Mouse (Mus musculus): ENCODE results near the gene Lsm3. TPM values are rescaled to one million over a fixed set of nuclear protein-coding genes. Genes with fewer than 3 reads are reported as not detected.
A peak's percentile ranks its signal among the peaks of the same experiment; 100 is the strongest.

Lsm3 gene
- total and polyA plus RNA-seq, 3 experiments, result 238 to 259 TPM; not detected in 1

DNA sequence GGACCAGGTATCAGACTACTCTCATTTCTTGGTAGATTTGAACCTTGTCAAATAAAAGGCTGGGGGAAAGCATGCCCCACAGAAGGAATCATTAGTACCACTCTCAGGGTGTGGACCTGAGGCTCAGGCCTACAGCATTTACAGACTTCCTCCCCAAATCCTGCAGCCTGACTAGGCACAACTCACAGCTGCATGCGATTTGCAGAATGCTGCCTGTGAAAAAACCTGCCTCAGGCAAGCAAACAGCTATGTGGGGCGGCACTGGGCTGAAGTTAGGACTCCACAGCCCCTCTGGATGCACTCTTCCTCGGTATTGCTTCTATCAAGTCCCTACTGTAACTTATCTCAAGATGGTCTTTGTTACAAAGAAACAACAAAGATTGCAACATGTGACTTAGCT, 7.7 kb upstream of the Lsm3 start:
- H3K36me3 ChIP-seq (ENCODE audit: control insufficient read depth in 1 of 2, insufficient read depth in 2 of 2, low read length in 2 of 2), result peaks cover 8 to 22% of the 10 kb centered on the region in 2 experiments
- H3K9ac ChIP-seq (ENCODE audit: control insufficient read depth, low read depth, low read length, poor library complexity, severe bottlenecking), result no peak overlapping the region
- no peak for DNase-seq (ENCODE audit: low read depth, low spot score)
- TF ChIP-seq GATA1 (IDR thresholded peaks at IDR 0.05; ENCODE audit: low read depth, low read length), result no peak
- TF ChIP-seq USF1 (IDR thresholded peaks at IDR 0.05; ENCODE audit: low read depth, low read length), result peak; percentile 19; the same call in 1 of the 2 replicates
- no peak overlapping the region for H3K4me3 ChIP-seq (ENCODE audit: control insufficient read depth in 1 of 2, insufficient read depth in 1 of 2, low read depth in 2 of 2, low read length in 2 of 2)
- no peak overlapping the region for H3K27ac ChIP-seq (ENCODE audit: control insufficient read depth, low read depth, low read length)
- no peaks in the 10 kb centered on the region for H3K27me3 ChIP-seq (ENCODE audit: control insufficient read depth in 1 of 2, insufficient read depth in 2 of 2, low read length in 2 of 2)
- no peaks in the 10 kb centered on the region for H3K9me3 ChIP-seq (replicated peaks; ENCODE audit: insufficient read depth, low read length)
- H3K4me1 ChIP-seq (ENCODE audit: control insufficient read depth in 1 of 2, insufficient read depth in 2 of 2, low read length in 2 of 2), result peaks cover 15 to 18% of the 10 kb centered on the region in 2 experiments
- no peaks in the 10 kb centered on the region for H3K79me2 ChIP-seq (ENCODE audit: control insufficient read depth, insufficient read depth, low read length, poor library complexity)

DNA sequence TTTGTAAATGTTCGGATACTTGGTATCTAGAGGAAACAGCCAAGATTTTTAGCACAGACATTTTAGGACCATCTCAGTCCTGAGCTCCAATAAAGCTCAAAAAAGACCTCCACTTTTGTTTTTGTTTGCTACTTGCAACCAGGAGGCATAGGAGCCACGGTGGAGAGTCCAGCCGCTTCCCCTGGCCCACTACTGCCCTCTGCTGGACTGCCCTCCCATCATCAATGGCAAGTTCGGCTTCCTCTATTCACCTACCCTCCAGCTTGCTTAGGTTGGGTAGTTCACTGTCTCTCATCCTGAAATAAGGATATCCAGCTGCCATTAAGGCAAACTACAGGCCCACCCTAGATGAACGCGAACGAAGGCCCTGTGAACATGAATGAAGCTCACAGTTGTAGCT, 6.4 kb upstream of the Lsm3 start:
- TF ChIP-seq ZMIZ1 (IDR thresholded peaks at IDR 0.05; ENCODE audit: low read depth, low read length), result no peak
- TF ChIP-seq EP300 (IDR thresholded peaks at IDR 0.05; ENCODE audit: low read depth in 1 of 2, low read length in 2 of 2), result no peak
- peak; percentile 65 for TF ChIP-seq SMC3 (IDR thresholded peaks at IDR 0.05; ENCODE audit: low read depth, low read length)
- TF ChIP-seq ZC3H11A (IDR thresholded peaks at IDR 0.05; ENCODE audit: low read depth, low read length), result peak; percentile 43
- TF ChIP-seq ETS1 (IDR thresholded peaks at IDR 0.05; ENCODE audit: low read depth, low read length), result no peak
- no peak for TF ChIP-seq USF2 (IDR thresholded peaks at IDR 0.05; ENCODE audit: borderline replicate concordance in 1 of 2, insufficient read depth in 1 of 2, low read depth in 1 of 2, low read length in 2 of 2)
- TF ChIP-seq E2F4 (IDR thresholded peaks at IDR 0.05; ENCODE audit: borderline replicate concordance, low read depth, low read length), result no peak
- TF ChIP-seq CTCF (IDR thresholded peaks at IDR 0.05 in 2 of 3, conservative IDR thresholded peaks at IDR 0.05 in 1 of 3; ENCODE audit: control insufficient read depth in 1 of 3, insufficient read depth in 1 of 3, low read depth in 2 of 3, low read length in 3 of 3, poor library complexity in 1 of 3, severe bottlenecking in 1 of 3), result peak; percentile 80 to 95 (median 87)
- peak; percentile 72 for TF ChIP-seq RAD21 (IDR thresholded peaks at IDR 0.05; ENCODE audit: low read depth, low read length)
- no peak for TF ChIP-seq POLR2A (IDR thresholded peaks at IDR 0.05; ENCODE audit: control insufficient read depth in 1 of 2, insufficient read depth in 1 of 2, low read depth in 1 of 2, low read length in 2 of 2, poor library complexity in 1 of 2)
- TF ChIP-seq TAL1 (IDR thresholded peaks at IDR 0.05; ENCODE audit: low read length), result no peak
- TF ChIP-seq ZKSCAN1 (IDR thresholded peaks at IDR 0.05; ENCODE audit: low read depth, low read length), result no peak
- no peak for TF ChIP-seq MAFK (IDR thresholded peaks at IDR 0.05; ENCODE audit: borderline replicate concordance, low read depth, low read length)
- peaks cover 3 to 24% of the 10 kb centered on the region in 2 experiments for H3K36me3 ChIP-seq (ENCODE audit: control insufficient read depth in 1 of 2, insufficient read depth in 2 of 2, low read length in 2 of 2)
- peak; percentile 79 for DNase-seq (ENCODE audit: low read depth, low spot score)

DNA sequence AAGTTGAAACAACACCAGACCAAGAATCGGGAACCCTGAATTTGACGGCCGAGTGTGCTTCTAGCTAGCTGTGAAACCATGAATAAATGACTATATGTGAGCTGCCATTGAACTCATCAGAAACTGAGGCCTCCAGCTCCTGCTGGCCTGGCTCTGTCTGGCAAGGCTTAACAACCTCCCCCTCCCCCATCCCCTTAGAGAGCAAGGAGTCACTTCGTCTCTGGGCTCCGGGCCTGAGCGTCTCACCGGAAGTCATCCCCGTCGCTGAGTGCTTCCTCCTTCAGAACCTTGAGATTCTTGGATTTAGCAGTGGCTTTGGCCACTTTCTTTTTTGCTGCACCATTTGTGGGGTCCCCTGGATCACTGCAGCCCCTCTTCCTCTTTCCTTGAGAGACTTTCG, 5.5 kb upstream of the Lsm3 start:
- no peak for DNase-seq (ENCODE audit: low read depth, low spot score)
- Histone ChIP-seq H3K36me3 (ENCODE audit: control insufficient read depth in 1 of 2, insufficient read depth in 2 of 2, low read length in 2 of 2) (peaks cover 3 to 28% of the 10 kb centered on the region in 2 experiments), H3K27me3 (ENCODE audit: control insufficient read depth in 1 of 2, insufficient read depth in 2 of 2, low read length in 2 of 2) (no peaks in the 10 kb centered on the region)

More for the DNA sequence above, 6.4 kb upstream of the Lsm3 start:
- Histone ChIP-seq H3K27ac (ENCODE audit: control insufficient read depth, low read depth, low read length) (no peak overlapping the region), H3K9ac (ENCODE audit: control insufficient read depth, low read depth, low read length, poor library complexity, severe bottlenecking) (no peak overlapping the region), H3K27me3 (ENCODE audit: control insufficient read depth in 1 of 2, insufficient read depth in 2 of 2, low read length in 2 of 2) (no peaks in the 10 kb centered on the region), H3K9me3 (replicated peaks; ENCODE audit: insufficient read depth, low read length) (no peaks in the 10 kb centered on the region), H3K4me3 (ENCODE audit: control insufficient read depth in 1 of 2, insufficient read depth in 1 of 2, low read depth in 2 of 2, low read length in 2 of 2) (no peak overlapping the region), H3K4me1 (ENCODE audit: control insufficient read depth in 1 of 2, insufficient read depth in 2 of 2, low read length in 2 of 2) (peaks cover 17 to 18% of the 10 kb centered on the region in 2 experiments), H3K79me2 (ENCODE audit: control insufficient read depth, insufficient read depth, low read length, poor library complexity) (no peaks in the 10 kb centered on the region)

More for the DNA sequence above, 5.5 kb upstream of the Lsm3 start:
- Histone ChIP-seq H3K9ac (ENCODE audit: control insufficient read depth, low read depth, low read length, poor library complexity, severe bottlenecking) (no peak overlapping the region), H3K4me3 (ENCODE audit: control insufficient read depth in 1 of 2, insufficient read depth in 1 of 2, low read depth in 2 of 2, low read length in 2 of 2) (no peak overlapping the region), H3K4me1 (ENCODE audit: control insufficient read depth in 1 of 2, insufficient read depth in 2 of 2, low read length in 2 of 2) (peaks cover 17 to 18% of the 10 kb centered on the region in 2 experiments), H3K27ac (ENCODE audit: control insufficient read depth, low read depth, low read length) (no peak overlapping the region), H3K79me2 (ENCODE audit: control insufficient read depth, insufficient read depth, low read length, poor library complexity) (no peaks in the 10 kb centered on the region), H3K9me3 (replicated peaks; ENCODE audit: insufficient read depth, low read length) (no peaks in the 10 kb centered on the region)
- TF ChIP-seq USF1 (IDR thresholded peaks at IDR 0.05; ENCODE audit: low read depth, low read length), result no peak
